Mouse (Mus musculus) midbrain, embryonic 12.5 days (tissue): ENCODE measurements at regions not wholly inside any gene's neighbourhood (a gene's known extent, or its start where the extent isn't known, plus 50 kb on each side); places are given as distances from the start of the nearest gene placed in this dataset.

Source experiments
- ATAC-seq: fragments of 200-750 bp; cut with Nextera tagmentation; 2 replicates; pipeline ENCODE4 v1.8.0; 2017; ENCODE audit warnings: low read depth, moderate TSS enrichment, moderate library complexity; ENCODE audit not compliant: low FRiP score
- H3K27ac ChIP-seq: fragments of 300-500 bp; sonication (generic); replicated peaks from 2 replicates; pipeline ENCODE4 v1.5.1; 2016; ENCODE audit warnings: mild to moderate bottlenecking
- H3K27me3 ChIP-seq: fragments of 300-500 bp; sonication (generic); 2 replicates; pipeline ENCODE4 v1.6.1; 2016; ENCODE audit warnings: mild to moderate bottlenecking
- H3K36me3 ChIP-seq: fragments of 300-500 bp; sonication (generic); 2 replicates; pipeline ENCODE4 v1.6.1; 2016
- H3K4me1 ChIP-seq: fragments of 300-500 bp; sonication (generic); 2 replicates; pipeline ENCODE4 v1.6.1; 2016
- H3K4me2 ChIP-seq: fragments of 300-500 bp; sonication (generic); replicated peaks from 2 replicates; pipeline ENCODE4 v1.6.1; 2016; ENCODE audit warnings: mild to moderate bottlenecking, moderate library complexity
- H3K4me3 ChIP-seq: fragments of 300-500 bp; sonication (generic); 2 replicates; pipeline ENCODE4 v1.5.1; 2016; ENCODE audit warnings: mild to moderate bottlenecking
- H3K9ac ChIP-seq: fragments of 300-500 bp; sonication (generic); replicated peaks from 2 replicates; pipeline ENCODE4 v1.6.1; 2016; ENCODE audit warnings: mild to moderate bottlenecking, moderate library complexity
- H3K9me3 ChIP-seq: fragments of 300-500 bp; sonication (generic); 2 replicates; pipeline ENCODE4 v1.6.1; 2016; ENCODE audit warnings: mild to moderate bottlenecking
- WGBS: fragments of 180-500 bp; shearing (Covaris S2); methylation state at CpG from one replicate; pipeline ENCODE4 v1.1.7; 2016; 5-methylcytosine and 5-hydroxymethylcytosine counted together

GRCm38 (mm10) chr11:90782975-90783374 is 94.8 kb upstream of the Tom1l1 start:
- no peak overlapping the region for H3K4me2 ChIP-seq
- no peak overlapping the region for H3K27ac ChIP-seq
- no peak overlapping the region for H3K9ac ChIP-seq
- peak; percentile 49 for ATAC-seq
- no peaks in the 10 kb centered on the region for H3K9me3 ChIP-seq
- no peak overlapping the region for H3K4me3 ChIP-seq
- 49% methylated on average over 6 of the region's 6 CpGs for WGBS
- H3K36me3 ChIP-seq: no peaks in the 10 kb centered on the region
- no peaks in the 10 kb centered on the region for H3K27me3 ChIP-seq
- H3K4me1 ChIP-seq: no peaks in the 10 kb centered on the region

GRCm38 (mm10) chr11:90775752-90776151 is 87.6 kb upstream of the Tom1l1 start:
- Histone ChIP-seq H3K36me3 (no peaks in the 10 kb centered on the region), H3K4me3 (no peak overlapping the region), H3K27ac (no peak overlapping the region), H3K9ac (no peak overlapping the region), H3K27me3 (no peaks in the 10 kb centered on the region), H3K9me3 (no peaks in the 10 kb centered on the region), H3K4me1 (no peaks in the 10 kb centered on the region), H3K4me2 (no peak overlapping the region)
- no peak for ATAC-seq
- WGBS: 30% methylated on average over 1 of the region's 1 CpGs

DNA sequence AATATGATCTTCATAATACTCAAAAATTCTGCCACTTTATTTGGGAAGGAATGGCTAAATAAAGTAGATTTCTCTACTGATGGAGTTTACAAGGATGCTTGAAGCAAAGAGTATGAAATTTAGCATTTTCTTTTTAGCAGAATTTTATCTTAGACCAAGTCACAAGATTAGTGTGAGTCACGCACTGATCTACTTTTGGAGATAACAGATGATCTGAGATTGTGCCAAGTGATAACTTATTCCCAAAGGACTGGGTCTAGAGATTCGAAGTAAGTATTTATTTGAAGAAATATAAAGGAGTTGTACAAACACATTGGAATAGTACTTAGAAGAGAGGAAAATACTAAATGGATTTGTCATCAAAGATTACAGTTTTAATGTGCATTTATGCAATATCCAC is 67.8 kb upstream of the Tom1l1 start:
- no peaks in the 10 kb centered on the region for H3K4me1 ChIP-seq
- no peak overlapping the region for H3K4me2 ChIP-seq
- no peak overlapping the region for H3K27ac ChIP-seq
- H3K36me3 ChIP-seq: no peaks in the 10 kb centered on the region
- H3K9me3 ChIP-seq: no peaks in the 10 kb centered on the region
- no peaks in the 10 kb centered on the region for H3K27me3 ChIP-seq
- H3K4me3 ChIP-seq: no peak overlapping the region
- ATAC-seq: no peak
- no peak overlapping the region for H3K9ac ChIP-seq
- WGBS: 83% methylated on average over 2 of the region's 2 CpGs

- no peaks in the 10 kb centered on the region for H3K36me3 ChIP-seq
- no peak overlapping the region for H3K4me2 ChIP-seq
- no peak overlapping the region for H3K4me3 ChIP-seq
- no peaks in the 10 kb centered on the region for H3K4me1 ChIP-seq
- H3K27ac ChIP-seq: no peak overlapping the region
- no peaks in the 10 kb centered on the region for H3K27me3 ChIP-seq
- H3K9ac ChIP-seq: no peak overlapping the region
- no peak for ATAC-seq
- WGBS: 71% methylated on average over 3 of the region's 3 CpGs
- no peaks in the 10 kb centered on the region for H3K9me3 ChIP-seq
These were observed 60.3 kb upstream of the Tom1l1 start for GRCm38 (mm10) chr11:90748448-90748847.

DNA sequence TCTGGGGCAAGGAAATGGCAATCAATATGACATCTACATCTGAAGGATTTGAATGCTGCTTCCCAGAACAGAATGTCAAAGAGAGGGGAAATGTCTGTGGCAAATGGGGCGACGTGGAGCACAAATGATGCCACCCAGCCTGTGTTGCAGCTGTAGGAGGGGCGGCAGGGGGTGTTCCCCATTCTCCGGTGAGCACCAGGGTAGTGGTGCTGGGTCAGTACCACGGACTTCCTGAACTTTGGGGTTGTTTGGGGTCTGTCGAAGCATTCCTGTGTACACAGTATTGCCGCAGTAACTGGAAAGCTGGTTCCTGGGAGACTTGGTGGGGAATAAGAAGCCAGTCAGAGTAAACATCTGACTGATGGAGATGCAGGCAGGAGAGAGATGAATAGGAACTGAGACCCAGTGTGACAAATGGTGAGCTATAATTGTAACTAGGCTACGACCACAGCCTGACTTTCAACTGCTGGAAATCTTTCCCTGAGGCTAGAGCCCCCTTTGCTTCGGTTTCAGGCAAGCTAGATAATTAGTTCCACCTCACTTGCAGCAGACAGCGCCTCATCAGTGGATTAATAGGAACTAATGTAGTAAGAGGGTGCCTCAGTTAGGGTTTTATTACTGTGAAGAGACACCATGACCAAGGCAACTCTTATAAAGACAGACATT is 53.9 kb upstream of the Tom1l1 start:
- Histone ChIP-seq H3K27me3 (no peaks in the 10 kb centered on the region), H3K9me3 (no peaks in the 10 kb centered on the region), H3K4me3 (no peak overlapping the region), H3K4me2 (no peak overlapping the region), H3K36me3 (no peaks in the 10 kb centered on the region), H3K4me1 (0 out of 2 replicates have a peak, but pooled peaks cover 3% of the 10 kb centered on the region), H3K9ac (no peak overlapping the region), H3K27ac (no peak overlapping the region)
- 73% methylated on average over 10 of the region's 10 CpGs for WGBS
- 0 out of 2 replicates have a peak, but pooled peaks have one; percentile 27 for ATAC-seq

GRCm38 (mm10) chr11:90739501-90739900 is 51.3 kb upstream of the Tom1l1 start:
- 86% methylated on average over 3 of the region's 3 CpGs for WGBS
- no peak overlapping the region for H3K27ac ChIP-seq
- H3K4me3 ChIP-seq: no peak overlapping the region
- ATAC-seq: no peak
- 0 out of 2 replicates have a peak, but pooled peaks cover 3% of the 10 kb centered on the region for H3K4me1 ChIP-seq
- H3K9me3 ChIP-seq: no peaks in the 10 kb centered on the region
- no peak overlapping the region for H3K4me2 ChIP-seq
- H3K27me3 ChIP-seq: no peaks in the 10 kb centered on the region
- no peak overlapping the region for H3K9ac ChIP-seq
- no peaks in the 10 kb centered on the region for H3K36me3 ChIP-seq

GRCm38 (mm10) chr11:90738741-90739140 is 50.6 kb upstream of the Tom1l1 start:
- Histone ChIP-seq H3K4me3 (no peak overlapping the region), H3K27me3 (no peaks in the 10 kb centered on the region), H3K27ac (no peak overlapping the region), H3K4me1 (0 out of 2 replicates have a peak, but pooled peaks cover 3% of the 10 kb centered on the region), H3K9ac (no peak overlapping the region), H3K9me3 (no peaks in the 10 kb centered on the region), H3K36me3 (no peaks in the 10 kb centered on the region), H3K4me2 (no peak overlapping the region)
- no peak for ATAC-seq
- 64% methylated on average over 2 of the region's 2 CpGs for WGBS
